Mouse (Mus musculus) cerebellum, adult 2 months (tissue): ENCODE measurements at regions not wholly inside any gene's neighbourhood (a gene's known extent, or its start where the extent isn't known, plus 50 kb on each side); places are given as distances from the start of the nearest gene placed in this dataset.

Experiments
- CTCF ChIP-seq: fragments of 200-500 bp; IDR thresholded peaks from 2 replicates; pipeline ENCODE4 v1.5.1; 2011; ENCODE audit warnings: low read depth, mild to moderate bottlenecking, control low read depth, low read length, moderate library complexity, borderline replicate concordance; ENCODE audit not compliant: insufficient read depth
- POLR2A ChIP-seq: fragments of 200-500 bp; IDR thresholded peaks from 2 replicates; pipeline ENCODE4 v1.6.1; 2011; ENCODE audit warnings: low read length, control low read depth, borderline replicate concordance; ENCODE audit not compliant: insufficient read depth

DNA sequence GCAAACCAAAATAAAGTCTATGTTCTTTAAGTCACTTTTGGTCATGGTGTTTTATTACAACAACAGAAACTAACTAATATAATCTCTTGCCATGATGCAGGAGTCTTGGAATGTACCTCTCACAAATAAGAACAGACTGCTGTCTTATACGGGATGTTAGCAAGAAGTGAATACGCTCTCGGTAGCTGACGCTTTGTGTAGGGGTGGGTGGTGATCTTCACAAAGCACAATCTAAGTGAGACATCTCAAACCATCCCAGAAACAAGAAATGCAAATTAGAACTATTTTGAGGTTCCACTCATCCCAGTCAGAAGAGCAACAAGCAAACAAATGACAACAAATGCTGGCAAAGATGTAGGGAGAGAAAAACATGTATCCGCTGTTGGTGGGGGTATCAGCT is 339.7 kb upstream of the Clnk start:
- TF ChIP-seq POLR2A (no peak), CTCF (no peak)
